Mouse (Mus musculus) MEL (cell line): ENCODE measurements around the gene Bcas3. TPM values are rescaled to one million over a fixed set of nuclear protein-coding genes. Genes with fewer than 3 reads are reported as not detected.

Experiments
- DNase-seq: peaks from one replicate; pipeline ENCODE4 v3.0.0; 2011; ENCODE audit warnings: low read depth, low spot score
- H3K27ac ChIP-seq: 2 replicates; pipeline ENCODE4 v1.5.1; 2012; ENCODE audit warnings: low read depth, mild to moderate bottlenecking, control low read depth, low read length, moderate library complexity; ENCODE audit not compliant: control insufficient read depth
- H3K27me3 ChIP-seq, 2 experiments: fragments of 150-350 bp in 1 of 2; sonication (generic) in 1 of 2; 2 replicates each; pipeline ENCODE4 v1.6.1; 2012; ENCODE audit warnings: low read length in 2 of 2, mild to moderate bottlenecking in 2 of 2, improper control_type of control experiment in 1 of 2, moderate library complexity in 1 of 2; ENCODE audit not compliant: insufficient read depth in 2 of 2, control insufficient read depth in 1 of 2
- H3K36me3 ChIP-seq, 2 experiments: 2 replicates each; pipeline ENCODE4 v1.6.1; 2012 to 2014; ENCODE audit warnings: low read length in 2 of 2, improper control_type of control experiment in 1 of 2, inconsistent platforms in 1 of 2, mild to moderate bottlenecking in 1 of 2; ENCODE audit not compliant: insufficient read depth in 2 of 2, control insufficient read depth in 1 of 2
- H3K4me1 ChIP-seq, 2 experiments: fragments of 150-350 bp in 1 of 2; sonication (generic) in 1 of 2; 2 replicates each; pipeline ENCODE4 v1.6.1; 2012; ENCODE audit warnings: low read length in 2 of 2, improper control_type of control experiment in 1 of 2, mild to moderate bottlenecking in 1 of 2; ENCODE audit not compliant: insufficient read depth in 2 of 2, control insufficient read depth in 1 of 2
- H3K4me3 ChIP-seq, 2 experiments: fragments of 150-350 bp in 1 of 2; sonication (generic) in 1 of 2; 2 replicates each; pipeline ENCODE4 v1.5.1; 2012; ENCODE audit warnings: low read depth in 2 of 2, low read length in 2 of 2, mild to moderate bottlenecking in 2 of 2, moderate library complexity in 2 of 2, control low read depth in 1 of 2, improper control_type of control experiment in 1 of 2; ENCODE audit not compliant: control insufficient read depth in 1 of 2, insufficient read depth in 1 of 2
- H3K79me2 ChIP-seq: 2 replicates; pipeline ENCODE4 v1.6.1; 2012; ENCODE audit warnings: mild to moderate bottlenecking, low read length, moderate library complexity; ENCODE audit not compliant: control insufficient read depth, poor library complexity, insufficient read depth
- H3K9ac ChIP-seq: 2 replicates; pipeline ENCODE4 v1.6.1; 2012; ENCODE audit warnings: low read depth, mild to moderate bottlenecking, control low read depth, low read length, moderate library complexity; ENCODE audit not compliant: control insufficient read depth, poor library complexity, severe bottlenecking
- H3K9me3 ChIP-seq: fragments of 150-350 bp; sonication (generic); replicated peaks from 2 replicates; pipeline ENCODE4 v1.6.1; 2012; ENCODE audit warnings: mild to moderate bottlenecking, low read length, improper control_type of control experiment, moderate library complexity; ENCODE audit not compliant: insufficient read depth
- BHLHE40 ChIP-seq: IDR thresholded peaks from 2 replicates; pipeline ENCODE4 v1.6.1; 2012; ENCODE audit warnings: low read depth, mild to moderate bottlenecking, inconsistent platforms, low read length, improper control_type of control experiment, borderline replicate concordance
- CHD1 ChIP-seq: IDR thresholded peaks from 2 replicates; pipeline ENCODE4 v1.6.1; 2012; ENCODE audit warnings: low read depth, mild to moderate bottlenecking, inconsistent platforms, low read length, improper control_type of control experiment
- ELF1 ChIP-seq: IDR thresholded peaks from 2 replicates; pipeline ENCODE4 v1.6.1; 2014; ENCODE audit warnings: low read depth, mild to moderate bottlenecking, inconsistent platforms, low read length, improper control_type of control experiment, moderate library complexity
- EP300 ChIP-seq, 2 experiments: IDR thresholded peaks; 2 replicates each; pipeline ENCODE4 v1.6.1; 2011; ENCODE audit warnings: improper control_type of control experiment in 2 of 2, low read length in 2 of 2, low read depth in 1 of 2, mild to moderate bottlenecking in 1 of 2
- ETS1 ChIP-seq: IDR thresholded peaks from 2 replicates; pipeline ENCODE4 v1.6.1; 2012; ENCODE audit warnings: low read depth, mild to moderate bottlenecking, inconsistent platforms, low read length, improper control_type of control experiment, moderate library complexity
- GABPA ChIP-seq: IDR thresholded peaks from 2 replicates; pipeline ENCODE4 v1.6.1; 2012; ENCODE audit warnings: low read depth, mild to moderate bottlenecking, inconsistent platforms, low read length, improper control_type of control experiment, moderate library complexity
- GATA1 ChIP-seq: IDR thresholded peaks from 2 replicates; pipeline ENCODE4 v1.6.1; 2011; ENCODE audit warnings: low read depth, low read length, improper control_type of control experiment
- JUND ChIP-seq: IDR thresholded peaks from 2 replicates; pipeline ENCODE4 v1.6.1; 2011; ENCODE audit warnings: low read depth, mild to moderate bottlenecking, improper control_type of control experiment, low read length
- KAT2A ChIP-seq: conservative IDR thresholded peaks from 2 replicates; pipeline ENCODE4 v1.6.1; 2012; ENCODE audit warnings: low read depth, low read length, improper control_type of control experiment, inconsistent platforms
- MAFK ChIP-seq: IDR thresholded peaks from 2 replicates; pipeline ENCODE4 v1.6.1; 2011; ENCODE audit warnings: low read depth, mild to moderate bottlenecking, low read length, improper control_type of control experiment, borderline replicate concordance
- MXI1 ChIP-seq: IDR thresholded peaks from 2 replicates; pipeline ENCODE4 v1.6.1; 2011; ENCODE audit warnings: mild to moderate bottlenecking, low read depth, low read length, improper control_type of control experiment
- MYB ChIP-seq: IDR thresholded peaks from 2 replicates; pipeline ENCODE4 v1.6.1; 2011; ENCODE audit warnings: mild to moderate bottlenecking, low read depth, low read length, improper control_type of control experiment
- MYC ChIP-seq: IDR thresholded peaks from 2 replicates; pipeline ENCODE4 v1.6.1; 2011; ENCODE audit warnings: low read depth, mild to moderate bottlenecking, low read length, improper control_type of control experiment, moderate library complexity
- NELFE ChIP-seq: IDR thresholded peaks from 2 replicates; pipeline ENCODE4 v1.6.1; 2011; ENCODE audit warnings: low read depth, low read length, improper control_type of control experiment
- POLR2A ChIP-seq, 2 experiments: IDR thresholded peaks; 2 replicates each; pipeline ENCODE4 v1.6.1; 2011 to 2012; ENCODE audit warnings: low read length in 2 of 2, mild to moderate bottlenecking in 2 of 2, control low read depth in 1 of 2, improper control_type of control experiment in 1 of 2, low read depth in 1 of 2, moderate library complexity in 1 of 2; ENCODE audit not compliant: control insufficient read depth in 1 of 2, insufficient read depth in 1 of 2, poor library complexity in 1 of 2
- POLR2AphosphoS2 ChIP-seq: IDR thresholded peaks from 2 replicates; pipeline ENCODE4 v1.6.1; 2011; ENCODE audit warnings: low read length, improper control_type of control experiment
- POLR2AphosphoS5 ChIP-seq: IDR thresholded peaks from 2 replicates; pipeline ENCODE4 v1.6.1; 2012; ENCODE audit warnings: low read depth, borderline replicate concordance, mild to moderate bottlenecking, inconsistent platforms, low read length, moderate library complexity, mixed read lengths
- RAD21 ChIP-seq: IDR thresholded peaks from 2 replicates; pipeline ENCODE4 v1.6.1; 2011; ENCODE audit warnings: mild to moderate bottlenecking, low read depth, low read length, improper control_type of control experiment
- RCOR1 ChIP-seq: IDR thresholded peaks from 2 replicates; pipeline ENCODE4 v1.6.1; 2012; ENCODE audit warnings: low read depth, mild to moderate bottlenecking, inconsistent platforms, low read length, improper control_type of control experiment
- SIN3A ChIP-seq: IDR thresholded peaks from 2 replicates; pipeline ENCODE4 v1.6.1; 2012; ENCODE audit warnings: low read length, improper control_type of control experiment, inconsistent platforms
- TAL1 ChIP-seq: IDR thresholded peaks from 2 replicates; pipeline ENCODE4 v1.6.1; 2012; ENCODE audit warnings: mild to moderate bottlenecking, inconsistent platforms, low read length, moderate library complexity, mixed read lengths
- TBP ChIP-seq: IDR thresholded peaks from 2 replicates; pipeline ENCODE4 v1.8.0; 2011; ENCODE audit warnings: low read depth, low read length, improper control_type of control experiment
- TCF12 ChIP-seq: IDR thresholded peaks from 2 replicates; pipeline ENCODE4 v1.6.1; 2014; ENCODE audit warnings: low read depth, mild to moderate bottlenecking, inconsistent platforms, low read length, improper control_type of control experiment, moderate library complexity
- UBTF ChIP-seq: IDR thresholded peaks from 2 replicates; pipeline ENCODE4 v1.6.1; 2012; ENCODE audit warnings: low read depth, mild to moderate bottlenecking, inconsistent platforms, low read length, improper control_type of control experiment, moderate library complexity, borderline replicate concordance; ENCODE audit not compliant: insufficient read depth
- USF2 ChIP-seq, 2 experiments: IDR thresholded peaks; 2 replicates each; pipeline ENCODE4 v1.6.1; 2011 to 2012; ENCODE audit warnings: improper control_type of control experiment in 2 of 2, low read length in 2 of 2, borderline replicate concordance in 1 of 2, inconsistent platforms in 1 of 2, low read depth in 1 of 2, mild to moderate bottlenecking in 1 of 2; ENCODE audit not compliant: insufficient read depth in 1 of 2
- ZC3H11A ChIP-seq: IDR thresholded peaks from 2 replicates; pipeline ENCODE4 v1.6.1; 2012; ENCODE audit warnings: low read depth, mild to moderate bottlenecking, inconsistent platforms, low read length, improper control_type of control experiment
- ZMIZ1 ChIP-seq: IDR thresholded peaks from 2 replicates; pipeline ENCODE4 v1.6.1; 2012; ENCODE audit warnings: low read depth, mild to moderate bottlenecking, inconsistent platforms, low read length, improper control_type of control experiment, moderate library complexity
- ZNF384 ChIP-seq: IDR thresholded peaks from 2 replicates; pipeline ENCODE4 v1.6.1; 2012; ENCODE audit warnings: low read depth, mild to moderate bottlenecking, inconsistent platforms, low read length, improper control_type of control experiment
- polyA plus RNA-seq, 2 experiments: library from polyadenylated mRNA; stranded (reverse) in 1 of 2; unstranded in 1 of 2; fragments of >175 nt in 1 of 2; fragments of >200 nt in 1 of 2; gene quantifications; 2 replicates each; pipeline versions ENCODE4 v1.2.1 to v1.2.4; 2012; ENCODE audit warnings: low replicate concordance in 2 of 2, low read depth in 1 of 2; ENCODE audit not compliant: insufficient read length in 2 of 2, insufficient read depth in 1 of 2, missing spikeins in 1 of 2
- total RNA-seq: library from RNA; depleted of rRNA; stranded (reverse); fragments of 300-350 nt; gene quantifications from 2 replicates; pipeline ENCODE4 v1.2.3, GENCODE M21; 2012

Gene Bcas3
- total and polyA plus RNA-seq, 3 experiments = 8.6 to 14.7 TPM; not detected in 1

- H3K36me3 ChIP-seq = peaks cover 0 to 34% of the 10 kb centered on the region in 2 experiments; a peak in 2 of 4 replicates
- no peaks in the 10 kb centered on the region for H3K27me3 ChIP-seq
- DNase-seq = peak; percentile 35
- H3K9ac ChIP-seq = peak overlapping the region; percentile 56; the same call in 1 of the 2 replicates
- H3K9me3 ChIP-seq = no peaks in the 10 kb centered on the region
- H3K4me1 ChIP-seq = peaks cover 23 to 37% of the 10 kb centered on the region in 2 experiments
- H3K27ac ChIP-seq = peak overlapping the region; percentile 86
- TF ChIP-seq POLR2AphosphoS5 (no peak), ZNF384 (peak; percentile 74), JUND (no peak), RAD21 (no peak)
- H3K79me2 ChIP-seq = no peaks in the 10 kb centered on the region
- peak overlapping the region; percentile 50 to 71; a peak in 3 of 4 replicates for H3K4me3 ChIP-seq
These were observed 290.6 kb downstream of the Bcas3 start for GRCm38 (mm10) chr11:85643479-85644000.

GRCm38 (mm10) chr11:85644027-85644747 lies 291.2 kb downstream of the Bcas3 start:
- Histone ChIP-seq H3K36me3 (peaks cover 0 to 34% of the 10 kb centered on the region in 2 experiments; a peak in 2 of 4 replicates), H3K9me3 (no peaks in the 10 kb centered on the region), H3K27ac (peak overlapping the region; percentile 86), H3K9ac (peak overlapping the region; percentile 56), H3K27me3 (no peaks in the 10 kb centered on the region), H3K4me3 (peak overlapping the region; percentile 50 to 71), H3K79me2 (no peaks in the 10 kb centered on the region), H3K4me1 (peaks cover 23 to 37% of the 10 kb centered on the region in 2 experiments)
- peak; percentile 86 for DNase-seq
- TF ChIP-seq RCOR1 (peak; percentile 39; the same call in 1 of the 2 replicates), KAT2A (no peak), JUND (no peak), POLR2A (IDR thresholded peaks at IDR 0.05; ENCODE audit: control insufficient read depth in 1 of 2, insufficient read depth in 1 of 2, low read depth in 1 of 2, low read length in 2 of 2, poor library complexity in 1 of 2) (peak in 1 of 2 experiments; percentile 33; a peak in 1 of 4 replicates), TCF12 (peak; percentile 91), SIN3A (peak; percentile 72), GATA1 (peak; percentile 65; the same call in 1 of the 2 replicates), ETS1 (peak; percentile 91), MYB (peak; percentile 92), TAL1 (peak; percentile 75), CHD1 (peak; percentile 91; the same call in 1 of the 2 replicates), MXI1 (peak; percentile 16; the same call in 1 of the 2 replicates), BHLHE40 (peak; percentile 85), GABPA (no peak), ZC3H11A (peak; percentile 15; the same call in 1 of the 2 replicates), ZMIZ1 (0 out of 2 replicates have a peak, but pooled peaks have one; percentile 44), USF2 (IDR thresholded peaks at IDR 0.05; ENCODE audit: borderline replicate concordance in 1 of 2, insufficient read depth in 1 of 2, low read depth in 1 of 2, low read length in 2 of 2) (no peak), MYC (no peak; the same call in 1 of the 2 replicates), UBTF (0 out of 2 replicates have a peak, but pooled peaks have one; percentile 69), NELFE (peak; percentile 46), POLR2AphosphoS2 (no peak; the same call in 1 of the 2 replicates), TBP (0 out of 2 replicates have a peak, but pooled peaks have one; percentile 55), EP300 (IDR thresholded peaks at IDR 0.05; ENCODE audit: low read depth in 1 of 2, low read length in 2 of 2) (peak; percentile 84 to 95), ELF1 (0 out of 2 replicates have a peak, but pooled peaks have one; percentile 48), MAFK (no peak; the same call in 1 of the 2 replicates)
